Mouse (Mus musculus) stomach, embryonic 14.5 days (tissue): ENCODE measurements around the gene Pibf1. TPM values are rescaled to one million over a fixed set of nuclear protein-coding genes. Genes with fewer than 3 reads are reported as not detected.

ENCODE experiments used
- ATAC-seq: fragments of 200-750 bp; cut with Nextera tagmentation; 2 replicates; pipeline ENCODE4 v1.8.0; 2017; ENCODE audit warnings: low read depth, moderate TSS enrichment; ENCODE audit not compliant: insufficient number of reproducible peaks, insufficient read depth, low FRiP score
- H3K27ac ChIP-seq: fragments of 300-500 bp; sonication (generic); 2 replicates; pipeline ENCODE4 v1.5.1; 2014; ENCODE audit warnings: mild to moderate bottlenecking, low read length, moderate library complexity, mixed read lengths
- H3K27me3 ChIP-seq: fragments of 300-500 bp; sonication (generic); 2 replicates; pipeline ENCODE4 v1.6.1; 2014; ENCODE audit warnings: low read length, control low read depth, mixed read lengths; ENCODE audit not compliant: control insufficient read depth, insufficient read depth
- H3K36me3 ChIP-seq: fragments of 300-500 bp; sonication (generic); 2 replicates; pipeline ENCODE4 v1.6.1; 2014; ENCODE audit warnings: mild to moderate bottlenecking, control low read depth, low read length, moderate library complexity, mixed read lengths; ENCODE audit not compliant: control insufficient read depth, insufficient read depth
- H3K4me1 ChIP-seq: fragments of 300-500 bp; sonication (generic); 2 replicates; pipeline ENCODE4 v1.6.1; 2014; ENCODE audit warnings: low read length, control low read depth, mixed read lengths; ENCODE audit not compliant: control insufficient read depth, insufficient read depth
- H3K4me2 ChIP-seq: fragments of 300-500 bp; sonication (generic); replicated peaks from 2 replicates; pipeline ENCODE4 v1.6.1; 2014; ENCODE audit warnings: low read depth, low read length, control low read depth
- H3K4me3 ChIP-seq: fragments of 300-500 bp; sonication (generic); 2 replicates; pipeline ENCODE4 v1.5.1; 2014; ENCODE audit warnings: low read depth, low read length, control low read depth
- H3K9ac ChIP-seq: fragments of 300-500 bp; sonication (generic); replicated peaks from 2 replicates; pipeline ENCODE4 v1.6.1; 2014; ENCODE audit warnings: low read depth, mild to moderate bottlenecking, control low read depth, low read length, moderate library complexity, mixed read lengths
- H3K9me3 ChIP-seq: fragments of 300-500 bp; sonication (generic); 2 replicates; pipeline ENCODE4 v1.6.1; 2016; ENCODE audit warnings: low read depth, low read length, control low read depth; ENCODE audit not compliant: control insufficient read depth
- WGBS: fragments of 180-500 bp; shearing (Covaris S2); extraction: QIAGEN DNeasy Blood & Tissue Kit; methylation state at CpG from one replicate; pipeline ENCODE4 v1.1.7; 2014; 5-methylcytosine and 5-hydroxymethylcytosine counted together
- polyA plus RNA-seq: library from polyadenylated mRNA; unstranded; fragments of >200 nt; fragmentation: Nextera tagmentation; extraction: Ambion mirVana; gene quantifications from 2 replicates; pipeline ENCODE4 v1.2.1, GENCODE M21; 2014

The Pibf1 gene
- polyA plus RNA-seq, 1 experiment from 2014 or later: 21.5 TPM

DNA sequence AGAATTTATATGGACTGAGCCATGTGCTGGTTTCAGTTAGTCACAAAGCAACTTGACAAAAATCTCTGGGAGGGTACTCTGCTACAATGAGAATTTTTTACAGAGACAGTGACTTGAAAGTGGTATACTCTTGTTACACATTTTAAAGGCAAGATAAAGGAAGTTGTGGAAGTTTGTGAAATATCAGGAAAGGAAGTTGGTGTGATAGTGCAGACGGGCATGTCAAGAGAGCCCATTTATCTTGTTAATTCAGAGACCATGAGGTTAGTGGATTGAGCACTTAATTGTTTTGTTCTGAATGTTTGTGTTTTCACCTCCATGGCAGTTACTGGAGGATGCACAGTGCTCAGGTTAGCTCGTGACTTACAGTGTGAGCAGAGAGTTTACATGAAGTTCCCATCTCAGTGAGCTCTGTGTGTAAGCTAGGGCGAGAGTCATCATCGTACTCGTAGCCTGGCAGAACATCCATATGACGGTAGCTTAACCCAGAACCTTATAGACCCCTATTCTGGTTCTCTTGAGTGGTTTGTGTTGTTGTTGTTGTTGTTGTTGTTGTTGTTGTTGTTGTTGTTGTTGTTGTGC, 5.4 kb downstream of the Pibf1 start:
- Histone ChIP-seq H3K36me3 (peaks cover 24% of the 10 kb centered on the region), H3K27me3 (no peaks in the 10 kb centered on the region), H3K4me3 (no peak overlapping the region), H3K9me3 (no peaks in the 10 kb centered on the region), H3K4me1 (no peaks in the 10 kb centered on the region), H3K4me2 (no peak overlapping the region), H3K27ac (no peak overlapping the region), H3K9ac (no peak overlapping the region)
- 91% methylated on average over 6 of the region's 6 CpGs for WGBS
- ATAC-seq: no peak

DNA sequence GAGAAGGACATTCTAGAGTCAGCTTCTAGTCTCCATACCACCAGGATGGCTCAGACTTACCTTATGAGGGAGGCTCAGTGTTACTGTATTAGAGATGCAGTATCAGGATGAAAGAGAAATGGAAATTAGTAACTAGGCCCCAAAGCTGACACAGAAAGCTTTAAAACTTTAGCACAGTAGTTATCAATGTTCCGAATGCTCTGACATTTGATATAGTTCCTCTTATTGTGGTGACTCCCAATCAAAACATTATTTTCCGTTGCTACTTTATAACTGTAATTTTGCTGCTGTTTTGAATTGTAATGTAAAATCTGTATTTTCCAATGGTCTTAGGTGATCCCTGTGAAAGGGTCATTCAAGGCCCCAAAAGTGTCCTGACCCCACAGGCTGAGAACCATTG, 7.4 kb downstream of the Pibf1 start:
- Histone ChIP-seq H3K36me3 (peaks cover 25% of the 10 kb centered on the region), H3K27me3 (no peaks in the 10 kb centered on the region), H3K4me2 (no peak overlapping the region), H3K4me3 (no peak overlapping the region), H3K4me1 (no peaks in the 10 kb centered on the region), H3K9me3 (no peaks in the 10 kb centered on the region), H3K27ac (no peak overlapping the region), H3K9ac (no peak overlapping the region)
- WGBS: 94% methylated on average over 2 of the region's 2 CpGs
- no peak for ATAC-seq

DNA sequence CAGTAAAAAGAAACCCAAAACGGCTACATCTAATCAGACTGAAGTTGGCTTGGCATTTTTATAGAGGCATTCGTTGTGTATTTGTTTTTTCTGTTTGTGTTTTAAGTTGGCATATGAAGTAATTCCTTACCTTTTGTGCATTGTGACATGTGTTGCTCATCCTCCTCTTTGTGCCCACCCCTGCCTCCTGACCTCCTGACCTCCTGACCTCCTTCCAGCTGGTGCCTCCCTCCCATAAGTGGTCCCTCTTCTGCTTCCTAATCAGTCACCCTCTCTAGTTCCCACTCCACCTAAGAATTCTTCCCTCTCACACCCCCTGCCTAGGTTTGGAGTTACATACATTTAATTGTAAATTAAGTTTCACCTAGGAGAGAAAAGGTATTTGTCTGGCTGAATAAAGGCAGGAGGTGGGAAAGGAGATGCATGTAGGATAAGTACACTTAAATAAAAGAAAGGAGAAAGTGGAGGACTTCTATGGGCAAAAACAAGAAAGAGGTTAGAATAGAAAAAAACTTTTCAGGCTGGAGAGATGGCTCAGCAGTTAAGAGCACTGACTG, 8.5 kb downstream of the Pibf1 start:
- WGBS: 75% methylated on average over 2 of the region's 2 CpGs
- H3K4me3 ChIP-seq: no peak overlapping the region
- no peak for ATAC-seq
- H3K27ac ChIP-seq: no peak overlapping the region
- H3K4me2 ChIP-seq: no peak overlapping the region
- no peak overlapping the region for H3K9ac ChIP-seq
- peaks cover 23% of the 10 kb centered on the region for H3K36me3 ChIP-seq
- H3K9me3 ChIP-seq: no peaks in the 10 kb centered on the region
- no peaks in the 10 kb centered on the region for H3K4me1 ChIP-seq
- no peaks in the 10 kb centered on the region for H3K27me3 ChIP-seq

DNA sequence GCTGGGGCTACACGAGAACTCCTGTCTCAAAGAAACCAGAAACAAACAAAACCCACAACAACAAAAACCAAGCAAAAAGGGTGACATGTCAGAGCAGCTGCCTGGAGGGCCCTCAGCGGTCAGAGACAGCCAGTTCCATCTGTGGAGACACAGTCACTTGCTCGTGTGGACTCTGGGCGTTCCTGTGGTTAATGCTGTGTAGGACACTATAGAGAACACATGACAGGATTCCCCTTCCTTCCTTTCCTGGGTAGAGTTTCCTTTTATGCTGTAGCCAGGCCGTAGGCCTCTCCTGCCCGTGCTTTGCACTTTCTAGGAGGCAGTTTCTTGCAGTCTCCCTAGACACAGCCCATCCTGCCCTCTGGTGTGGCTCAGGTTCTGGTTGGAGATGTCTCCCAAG, 9.5 kb downstream of the Pibf1 start:
- H3K9ac ChIP-seq: no peak overlapping the region
- no peaks in the 10 kb centered on the region for H3K27me3 ChIP-seq
- H3K9me3 ChIP-seq: no peaks in the 10 kb centered on the region
- no peaks in the 10 kb centered on the region for H3K4me1 ChIP-seq
- H3K36me3 ChIP-seq: peaks cover 22% of the 10 kb centered on the region
- ATAC-seq: no peak
- H3K4me2 ChIP-seq: no peak overlapping the region
- H3K27ac ChIP-seq: no peak overlapping the region
- WGBS: 89% methylated on average over 6 of the region's 6 CpGs
- H3K4me3 ChIP-seq: no peak overlapping the region

DNA sequence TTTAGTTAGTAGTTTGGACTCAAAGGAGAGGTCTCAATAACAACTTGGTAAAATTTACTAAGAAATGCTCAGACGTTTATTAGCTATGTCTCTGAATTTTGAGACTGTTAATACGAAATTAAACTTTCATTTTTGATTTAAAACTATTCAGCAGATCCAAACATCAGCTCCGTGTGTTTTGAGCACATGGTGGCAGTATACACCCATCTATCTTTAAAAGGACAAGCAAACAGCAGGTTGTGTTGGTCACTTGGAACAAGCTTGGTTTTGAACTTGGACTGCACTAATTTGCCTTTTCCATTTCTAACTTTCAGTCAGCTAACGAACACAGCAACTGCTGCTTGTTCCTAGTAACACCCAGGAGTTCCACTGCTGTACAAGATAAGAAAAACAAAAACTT, 18.4 kb downstream of the Pibf1 start:
- Histone ChIP-seq H3K27me3 (no peaks in the 10 kb centered on the region), H3K9me3 (no peaks in the 10 kb centered on the region), H3K9ac (no peak overlapping the region), H3K36me3 (peaks cover 5% of the 10 kb centered on the region), H3K27ac (no peak overlapping the region), H3K4me2 (no peak overlapping the region), H3K4me3 (no peak overlapping the region), H3K4me1 (no peaks in the 10 kb centered on the region)
- 80% methylated on average over 4 of the region's 4 CpGs for WGBS
- ATAC-seq: no peak

DNA sequence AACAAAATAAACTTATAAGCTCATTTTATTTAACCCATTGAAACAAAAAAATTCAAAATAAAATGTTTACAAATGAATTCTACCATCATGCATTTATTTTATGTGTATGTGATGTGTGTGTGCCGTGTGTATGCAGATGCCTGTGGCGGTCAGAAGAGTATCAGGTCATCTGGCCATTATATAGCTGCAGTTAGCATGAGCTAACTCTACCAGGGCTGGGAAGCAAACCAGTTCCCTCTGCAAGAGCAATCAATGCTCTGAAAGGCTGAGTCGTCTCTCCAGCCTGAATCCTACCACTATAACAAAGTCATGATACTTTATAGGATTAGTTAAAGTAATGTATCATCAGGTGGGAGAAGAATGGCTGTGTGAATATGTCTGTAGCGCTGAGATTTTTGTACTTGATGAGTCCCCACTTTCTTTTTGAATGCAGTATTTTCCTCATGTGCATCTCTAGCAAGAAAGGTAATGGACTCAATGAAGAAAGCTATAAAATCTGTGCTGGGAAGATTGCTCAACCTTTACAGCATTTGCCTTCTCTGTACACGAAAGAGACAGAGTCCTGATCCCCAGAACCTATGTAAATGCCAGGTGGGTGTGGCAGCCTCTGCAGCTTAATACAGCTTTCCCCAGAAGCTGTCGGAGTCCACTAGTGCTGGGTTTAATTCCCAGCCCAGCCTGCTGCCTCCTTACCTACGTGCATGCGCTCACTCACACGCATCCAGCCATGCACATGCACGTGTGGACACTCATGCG, 22.5 kb downstream of the Pibf1 start:
- Histone ChIP-seq H3K4me1 (no peaks in the 10 kb centered on the region), H3K27me3 (no peaks in the 10 kb centered on the region), H3K4me3 (no peak overlapping the region), H3K36me3 (no peaks in the 10 kb centered on the region), H3K9ac (no peak overlapping the region), H3K9me3 (no peaks in the 10 kb centered on the region), H3K27ac (no peak overlapping the region), H3K4me2 (no peak overlapping the region)
- ATAC-seq: no peak
- WGBS: 87% methylated on average over 11 of the region's 11 CpGs

DNA sequence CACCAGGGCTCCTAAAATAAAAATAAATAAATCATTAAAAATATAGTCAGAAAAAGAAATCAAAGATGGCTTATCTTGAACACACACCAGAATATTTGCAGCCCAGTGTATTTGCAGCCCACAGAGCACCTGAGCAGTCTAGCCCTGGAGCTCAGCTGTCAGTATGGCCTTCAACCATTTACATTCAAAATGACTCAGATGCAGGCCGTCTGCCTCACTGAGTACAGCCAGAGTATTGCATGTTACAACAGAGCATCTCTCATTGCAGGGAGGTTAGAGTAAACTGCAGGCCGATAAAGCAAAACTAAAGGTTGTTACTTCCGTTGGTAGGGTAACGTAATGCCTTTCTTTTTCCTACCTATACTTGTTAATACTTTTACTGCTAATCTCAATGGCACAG, 24.9 kb downstream of the Pibf1 start:
- Histone ChIP-seq H3K4me1 (no peaks in the 10 kb centered on the region), H3K4me2 (no peak overlapping the region), H3K9ac (no peak overlapping the region), H3K27ac (no peak overlapping the region), H3K4me3 (no peak overlapping the region), H3K36me3 (no peaks in the 10 kb centered on the region), H3K27me3 (no peaks in the 10 kb centered on the region), H3K9me3 (no peaks in the 10 kb centered on the region)
- ATAC-seq: no peak
- 84% methylated on average over 4 of the region's 4 CpGs for WGBS

DNA sequence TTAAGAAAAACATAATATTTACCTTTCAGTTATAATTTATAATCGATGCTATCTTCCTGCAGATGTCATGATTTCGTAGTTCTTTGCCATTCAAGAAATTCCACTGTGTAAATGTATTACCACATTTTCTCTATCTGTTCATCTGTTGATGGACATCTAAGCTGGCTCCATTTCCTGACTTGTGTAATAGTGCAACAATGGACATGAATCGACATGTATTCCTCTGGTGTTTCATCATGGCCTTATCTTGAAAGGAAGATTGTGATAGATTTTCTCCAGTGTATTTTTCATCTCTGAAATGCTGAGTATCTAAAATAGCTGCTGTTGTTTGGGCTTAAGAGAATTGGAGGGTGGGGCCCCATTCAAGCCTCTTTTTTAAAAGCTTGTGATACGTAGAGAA, 27.5 kb downstream of the Pibf1 start:
- Histone ChIP-seq H3K36me3 (peaks cover 4% of the 10 kb centered on the region; the same call in 1 of the 2 replicates), H3K9ac (no peak overlapping the region), H3K27ac (no peak overlapping the region), H3K27me3 (no peaks in the 10 kb centered on the region), H3K9me3 (no peaks in the 10 kb centered on the region), H3K4me1 (no peaks in the 10 kb centered on the region), H3K4me3 (no peak overlapping the region), H3K4me2 (no peak overlapping the region)
- WGBS: 79% methylated on average over 4 of the region's 4 CpGs
- no peak for ATAC-seq
